Mouse (Mus musculus) embryonic stem cell, embryonic (primary cell): ENCODE data around the gene Abca7.

ENCODE experiments used
- CTCF ChIA-PET, 4 experiments: fragments of 300-600 bp in 2 of 4; fragments of 350-600 bp in 2 of 4; sonication (Branson Sonifier 250); formaldehyde crosslinking; loops; one replicate each; lab custom pipeline; 2022; ENCODE audit warnings: inconsistent platforms in 2 of 4; lab: Charles Lee
- POLR2A ChIA-PET, 4 experiments: fragments of 300-600 bp in 2 of 4; fragments of 350-600 bp in 2 of 4; sonication (Branson Sonifier 250); formaldehyde crosslinking; loops; one replicate each; lab custom pipeline; 2022; ENCODE audit warnings: antibody characterized with exemption in 4 of 4, inconsistent platforms in 1 of 4; lab: Charles Lee

The Abca7 gene

GRCm38 (mm10) chr10:80027681-80028520 lies 31.6 kb downstream of the Abca7 start:
- CTCF ChIA-PET = interaction anchor here in 2 of 4 experiments (0.5 to 3.6 kb wide), 11 partner anchors 8 to 289 kb away, joined by 3 to 13 read pairs (median 3); partner anchors contain the start of gene Tmem259 (in 2 of the 2)
- POLR2A ChIA-PET = interaction anchor here (0.5 to 29.7 kb wide), 56 partner anchors 7 to 301 kb away, joined by 3 to 849 read pairs (median 4); partner anchors contain the start of genes Arhgap45 (in 3 of the 4), Gpx4 (in 3 of the 4), Polr2e (in 2 of the 4) and Tmem259 (in 2 of the 4)

DNA sequence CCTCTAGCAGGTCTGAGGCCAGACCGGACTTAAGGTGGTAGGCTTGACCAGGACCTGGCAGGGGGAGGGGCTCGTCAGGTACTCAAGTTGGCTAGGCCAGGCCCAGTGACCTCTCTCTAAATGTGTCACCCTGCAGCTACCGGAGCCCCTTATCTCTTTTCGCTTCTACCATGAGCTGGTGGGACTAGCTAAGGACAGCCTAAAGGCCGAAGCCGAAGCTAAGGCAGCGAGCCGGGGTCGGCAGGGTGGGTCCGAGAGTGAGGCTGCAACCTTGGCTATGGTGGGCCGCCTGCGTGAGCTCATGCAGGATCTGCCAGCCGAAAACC lies 32.2 kb downstream of the Abca7 start:
- POLR2A ChIA-PET = interaction anchor here (0.5 to 29.7 kb wide), 46 partner anchors 8 to 888 kb away, joined by 3 to 849 read pairs (median 5); partner anchors contain the start of genes Arhgap45 (in 3 of the 4), Gpx4 (in 3 of the 4), Polr2e (in 2 of the 4) and Tmem259 (in 2 of the 4)
- CTCF ChIA-PET = interaction anchor here in 2 of 4 experiments (0.5 to 3.6 kb wide), 11 partner anchors 9 to 290 kb away, joined by 3 to 13 read pairs (median 3); partner anchors contain the start of genes Tmem259 (in 2 of the 2) and Arhgap45 (in 1 of the 2)

DNA sequence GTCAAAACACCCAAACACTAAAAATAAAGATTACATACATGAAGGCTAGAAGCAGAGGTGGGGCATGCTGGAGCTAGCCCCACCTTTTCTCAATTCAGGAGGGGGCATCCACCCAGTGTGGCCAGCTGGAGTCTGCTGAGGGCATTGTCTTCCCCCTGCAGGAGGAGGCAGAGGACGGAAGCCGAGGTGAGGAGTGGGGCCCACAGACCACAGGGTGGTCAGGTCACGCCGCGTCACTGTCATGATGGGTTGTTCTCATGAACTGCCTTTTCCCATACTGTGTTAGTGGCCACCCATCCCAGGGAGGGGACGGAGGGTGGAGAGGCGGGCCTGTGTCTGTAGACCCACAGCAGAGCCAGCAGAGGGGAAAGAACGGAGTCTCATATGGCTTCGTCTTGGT lies 33.9 kb downstream of the Abca7 start:
- ChIA-PET POLR2A (interaction anchor here (0.6 to 29.7 kb wide), 19 partner anchors 11 to 831 kb away, joined by 3 to 849 read pairs (median 4); partner anchors contain the start of genes Gpx4 (in 3 of the 4), Tmem259 (in 2 of the 4), Arhgap45 (in 1 of the 4) and Polr2e (in 1 of the 4)), CTCF (interaction anchor here in 3 of 4 experiments (0.6 to 3.6 kb wide), 5 partner anchors 27 to 560 kb away, joined by 3 to 13 read pairs (median 5); partner anchors contain the start of gene Abhd17a (in 1 of the 3))

DNA sequence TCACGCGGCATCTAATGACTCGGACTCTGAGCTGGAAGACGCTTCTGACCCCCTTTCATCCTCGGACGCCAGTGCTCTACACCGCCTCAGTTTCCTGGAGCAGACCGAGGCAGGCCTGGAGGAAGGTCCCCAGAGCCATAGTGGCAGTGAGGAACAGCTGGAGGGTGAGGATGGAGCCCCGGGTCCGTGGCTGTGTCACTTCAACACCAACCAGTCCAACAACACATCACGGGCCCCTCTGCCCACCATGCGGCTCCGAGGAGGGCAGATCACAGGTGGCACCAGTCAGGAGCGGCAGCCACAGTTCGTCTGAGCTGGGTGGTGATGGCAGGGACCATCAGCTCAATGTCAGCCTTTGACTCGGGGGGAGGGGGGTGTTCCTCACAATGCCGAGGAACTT lies 34.4 kb downstream of the Abca7 start:
- ChIA-PET CTCF (interaction anchor here in 3 of 4 experiments (0.6 to 1.8 kb wide), 8 partner anchors 10 to 560 kb away, joined by 3 to 9 read pairs (median 4); partner anchors contain the start of gene Abhd17a (in 1 of the 3)), POLR2A (interaction anchor here (0.6 to 29.7 kb wide), 21 partner anchors 11 to 807 kb away, joined by 3 to 849 read pairs (median 6); partner anchors contain the start of genes Gpx4 (in 3 of the 4), Tmem259 (in 2 of the 4), Arhgap45 (in 1 of the 4) and Polr2e (in 1 of the 4))

DNA sequence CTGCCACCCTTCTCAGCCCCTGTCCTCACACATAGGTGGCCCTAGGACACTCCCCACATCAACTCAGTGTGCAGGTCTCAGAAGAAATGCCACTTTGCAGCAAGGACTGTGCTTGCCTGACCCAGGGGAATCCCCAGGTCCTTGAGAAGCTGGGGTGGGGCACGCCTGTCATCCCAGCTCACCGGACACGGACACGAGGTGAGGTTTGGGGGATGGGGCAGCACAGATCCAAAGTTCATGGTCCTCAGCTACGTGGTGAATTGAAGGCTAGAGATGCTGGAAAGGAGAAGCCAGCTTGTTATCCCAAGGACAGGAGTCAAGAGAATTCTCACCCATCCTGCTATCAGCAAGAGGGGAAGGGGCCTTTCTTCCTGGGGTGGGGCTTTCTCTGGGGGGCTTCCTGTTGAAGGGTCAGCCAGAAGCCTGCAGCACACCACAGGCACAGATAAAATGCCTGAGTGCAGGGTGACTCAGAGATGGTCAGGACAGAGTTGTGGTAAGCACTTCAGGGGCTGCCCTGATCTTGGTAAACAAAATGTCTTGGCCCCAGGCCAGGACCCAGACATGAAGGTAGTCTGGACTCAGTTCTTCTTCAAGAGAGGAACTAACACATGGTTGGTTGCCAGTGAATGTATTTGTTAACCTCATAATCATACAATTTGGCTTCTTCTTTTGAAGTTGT lies 36.6 kb downstream of the Abca7 start:
- POLR2A ChIA-PET = interaction anchor here (0.5 to 29.7 kb wide), 30 partner anchors 9 to 232 kb away, joined by 3 to 849 read pairs (median 6); partner anchors contain the start of genes Gpx4 (in 3 of the 4), Wdr18 (in 2 of the 4), Arhgap45 (in 1 of the 4) and Cbarp (in 1 of the 4)
- CTCF ChIA-PET = interaction anchor here in 3 of 4 experiments (0.6 to 2.3 kb wide), 8 partner anchors 9 to 628 kb away, joined by 3 to 16 read pairs (median 3); partner anchors contain the start of genes Fgf22 (in 1 of the 3) and Tmem259 (in 1 of the 3)

GRCm38 (mm10) chr10:80033511-80034391 lies 37.5 kb downstream of the Abca7 start:
- ChIA-PET POLR2A (interaction anchor here in 3 of 4 experiments (0.5 to 29.7 kb wide), 33 partner anchors 8 to 134 kb away, joined by 3 to 849 read pairs (median 5); partner anchors contain the start of genes Gpx4 (in 3 of the 3), Wdr18 (in 2 of the 3), Arhgap45 (in 1 of the 3) and Cbarp (in 1 of the 3)), CTCF (interaction anchor here (0.6 to 2.3 kb wide), 19 partner anchors 10 to 1491 kb away, joined by 3 to 16 read pairs (median 3); partner anchors contain the start of genes Fgf22 (in 1 of the 4) and Tmem259 (in 1 of the 4))

- ChIA-PET CTCF (interaction anchor here in 3 of 4 experiments (0.9 to 2.2 kb wide), 6 partner anchors 8 to 151 kb away, joined by 3 to 6 read pairs (median 4); no protein-coding TSS in a partner anchor), POLR2A (interaction anchor here (0.5 to 29.7 kb wide), 23 partner anchors 8 to 181 kb away, joined by 3 to 849 read pairs (median 5); partner anchors contain the start of genes Gpx4 (in 3 of the 4), 1600002K03Rik (in 1 of the 4), Arhgap45 (in 1 of the 4) and Cnn2 (in 1 of the 4))
Observed at GRCm38 (mm10) chr10:80035148-80035547, 38.9 kb downstream of the Abca7 start.

GRCm38 (mm10) chr10:80035686-80036085 lies 39.4 kb downstream of the Abca7 start:
- ChIA-PET POLR2A (interaction anchor here in 3 of 4 experiments (0.5 to 29.7 kb wide), 18 partner anchors 8 to 181 kb away, joined by 3 to 849 read pairs (median 6); partner anchors contain the start of genes Gpx4 (in 3 of the 3), 1600002K03Rik (in 1 of the 3), Arhgap45 (in 1 of the 3) and Cnn2 (in 1 of the 3)), CTCF (interaction anchor here in 3 of 4 experiments (0.7 to 2.2 kb wide), 4 partner anchors 8 to 152 kb away, joined by 3 to 6 read pairs (median 3); no protein-coding TSS in a partner anchor)

DNA sequence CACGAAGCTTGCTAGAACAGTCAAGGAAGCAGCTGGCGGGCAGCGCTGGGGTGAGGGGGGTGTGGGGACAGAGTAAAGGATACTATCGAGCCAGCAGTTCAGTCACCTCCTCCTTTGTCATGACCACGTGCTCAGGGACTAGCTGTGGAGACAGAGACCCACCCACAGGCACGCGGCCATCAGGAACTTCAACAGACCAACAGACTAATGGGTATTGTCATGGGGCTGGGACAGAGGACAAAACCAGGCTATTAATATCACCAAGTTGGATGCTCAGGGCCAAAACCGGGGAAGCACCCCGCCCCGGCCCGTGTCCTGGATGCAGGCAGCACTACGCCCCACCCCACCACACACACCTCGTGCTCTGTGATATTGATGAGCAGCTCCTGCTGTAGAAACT lies 40.5 kb downstream of the Abca7 start:
- CTCF ChIA-PET = interaction anchor here in 2 of 4 experiments (0.6 to 0.8 kb wide), 3 partner anchors 9 to 112 kb away, joined by 3 to 4 read pairs (median 3); no protein-coding TSS in a partner anchor
- POLR2A ChIA-PET = interaction anchor here (0.5 to 29.7 kb wide), 15 partner anchors 8 to 183 kb away, joined by 3 to 849 read pairs (median 5); partner anchors contain the start of genes Gpx4 (in 2 of the 4), Polr2e (in 1 of the 4), Ptbp1 (in 1 of the 4) and Tmem259 (in 1 of the 4)

DNA sequence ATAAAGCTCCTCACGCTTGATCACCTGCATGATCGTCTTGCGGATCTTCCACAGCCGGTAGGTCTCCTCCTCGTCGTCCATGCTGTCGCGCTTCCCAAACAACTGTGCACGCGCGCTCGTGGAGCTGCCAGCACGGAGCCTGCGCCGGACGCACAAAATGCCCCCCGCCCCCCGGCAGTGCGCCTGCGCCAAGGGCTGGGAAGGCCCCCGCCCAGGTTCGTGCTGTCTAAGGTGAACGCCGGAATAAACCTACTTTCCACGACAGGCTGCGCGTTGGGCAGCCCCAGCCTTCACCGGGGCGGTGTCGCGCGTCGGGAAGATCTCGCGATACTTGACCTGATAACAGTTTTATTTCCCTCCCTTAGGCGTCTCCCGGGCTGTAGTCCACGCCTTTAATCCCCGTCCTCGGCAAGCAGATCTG lies 43.3 kb downstream of the Abca7 start, which contains the start of gene Polr2e:
Gene Polr2e (minus strand): TSS at position 237 of the 421 bp plus-strand sequence.
- CTCF ChIA-PET = interaction anchor here (0.5 to 1.9 kb wide), 6 partner anchors 12 to 1241 kb away, joined by 3 to 4 read pairs (median 4); no protein-coding TSS in a partner anchor
- POLR2A ChIA-PET = interaction anchor here in 3 of 4 experiments (0.6 to 29.7 kb wide), 24 partner anchors 4 to 304 kb away, joined by 3 to 849 read pairs (median 4); partner anchors contain the start of genes Tmem259 (in 3 of the 3), Gpx4 (in 2 of the 3), Stk11 (in 2 of the 3) and Med16 (in 1 of the 3)

GRCm38 (mm10) chr10:80041409-80042060 lies 45.2 kb downstream of the Abca7 start:
- POLR2A ChIA-PET = interaction anchor here (0.8 to 29.7 kb wide), 21 partner anchors 6 to 133 kb away, joined by 3 to 849 read pairs (median 5); partner anchors contain the start of genes Tmem259 (in 2 of the 4), Cnn2 (in 1 of the 4), Gpx4 (in 1 of the 4) and Polr2e (in 1 of the 4)
- CTCF ChIA-PET = interaction anchor here in 2 of 4 experiments (1.0 to 2.0 kb wide), 3 partner anchors 10 to 22 kb away, joined by 3 to 5 read pairs (median 3); no protein-coding TSS in a partner anchor

DNA sequence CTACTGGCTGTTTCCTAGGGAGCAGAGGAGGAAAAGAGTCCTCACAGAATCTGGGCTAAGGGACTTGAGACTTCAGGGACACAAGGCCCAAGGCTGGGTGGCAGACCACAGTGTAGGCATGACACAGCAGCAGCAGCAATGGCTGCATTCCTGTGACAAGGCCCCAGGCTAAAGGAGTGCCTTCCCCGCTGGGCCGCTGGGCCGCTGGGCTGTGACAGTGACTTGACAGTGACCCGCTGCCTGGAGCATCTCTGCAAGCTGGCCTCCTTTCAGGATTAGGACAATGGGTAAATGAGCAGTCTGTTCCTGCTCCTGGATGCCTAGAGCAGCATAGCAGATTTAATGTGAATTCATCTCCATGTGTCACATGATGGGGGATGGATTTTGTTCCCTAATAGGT lies 47.8 kb downstream of the Abca7 start:
- POLR2A ChIA-PET = interaction anchor here in 3 of 4 experiments (0.5 to 29.7 kb wide), 18 partner anchors 6 to 625 kb away, joined by 3 to 849 read pairs (median 6); partner anchors contain the start of genes Polr2e (in 2 of the 3), Tmem259 (in 2 of the 3), Cnn2 (in 1 of the 3) and Gpx4 (in 1 of the 3)
- CTCF ChIA-PET = interaction anchor here in 1 of 4 experiments (0.6 kb wide), 1 partner anchor 278 kb away, joined by 3 read pairs; the partner anchor contains the start of gene Rnf126

GRCm38 (mm10) chr10:80045364-80045763 lies 49.1 kb downstream of the Abca7 start:
- CTCF ChIA-PET = interaction anchor here in 3 of 4 experiments (0.6 to 1.6 kb wide), 12 partner anchors 8 to 358 kb away, joined by 3 to 9 read pairs (median 3); partner anchors contain the start of gene Wdr18 (in 1 of the 3)
- POLR2A ChIA-PET = interaction anchor here (0.5 to 29.7 kb wide), 45 partner anchors 5 to 1436 kb away, joined by 3 to 849 read pairs (median 4); partner anchors contain the start of genes Tmem259 (in 3 of the 4), Polr2e (in 2 of the 4), 1600002K03Rik (in 1 of the 4) and Cnn2 (in 1 of the 4)

DNA sequence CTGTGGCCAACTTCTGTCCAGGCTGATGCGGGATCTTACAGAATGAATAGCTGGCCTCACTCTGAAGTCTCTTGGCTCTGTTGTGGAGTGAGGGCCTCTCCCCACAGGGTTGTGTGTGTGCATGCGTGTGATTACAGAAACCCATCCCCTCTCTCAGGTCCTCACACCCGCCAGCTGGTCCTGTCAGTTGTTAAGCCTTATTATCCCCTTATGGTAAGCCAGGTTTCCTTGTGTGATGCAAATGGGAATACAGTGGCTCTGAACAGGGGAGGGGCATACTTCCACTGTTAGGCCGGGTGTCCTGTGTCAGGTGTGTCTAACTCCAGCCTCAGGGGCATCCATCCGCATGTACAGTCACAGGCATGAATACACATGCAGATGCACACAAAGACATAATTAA lies 49.5 kb downstream of the Abca7 start:
- ChIA-PET CTCF (interaction anchor here in 3 of 4 experiments (0.6 to 1.6 kb wide), 9 partner anchors 8 to 358 kb away, joined by 3 to 6 read pairs (median 3); partner anchors contain the start of gene Wdr18 (in 1 of the 3)), POLR2A (interaction anchor here (0.6 to 29.7 kb wide), 40 partner anchors 4 to 516 kb away, joined by 3 to 849 read pairs (median 4); partner anchors contain the start of genes Tmem259 (in 3 of the 4), Polr2e (in 2 of the 4), Cnn2 (in 1 of the 4) and Gpx4 (in 1 of the 4))
